Mouse (Mus musculus) frontal cortex, adult (tissue): ENCODE measurements around the gene Myl3.

ENCODE experiments used
- ATAC-seq: cut with Nextera tagmentation; 2 replicates; pipeline ENCODE4 v1.9.2; 2017; ENCODE audit warnings: mild to moderate bottlenecking, moderate library complexity, mixed read lengths; ENCODE audit not compliant: low TSS enrichment

Myl3 gene

GRCm38 (mm10) chr9:110741711-110742294 lies at the start of gene Myl3:
TSS of gene Myl3 (plus strand) at chr9:110741861.
- ATAC-seq: no peak; the same call in 1 of the 2 replicates

- no peak for ATAC-seq
These were observed 46.4 kb upstream of the Myl3 start for GRCm38 (mm10) chr9:110695165-110695755.

- ATAC-seq: no peak
These were observed 45.2 kb upstream of the Myl3 start for GRCm38 (mm10) chr9:110696427-110696826.

- ATAC-seq: no peak
These were observed 44.2 kb upstream of the Myl3 start for GRCm38 (mm10) chr9:110697465-110697864.

- no peak for ATAC-seq
These were observed 42.1 kb upstream of the Myl3 start for GRCm38 (mm10) chr9:110699574-110699973.

GRCm38 (mm10) chr9:110701114-110702032 lies 40.3 kb upstream of the Myl3 start:
- peak; percentile 76; the same call in 1 of the 2 replicates for ATAC-seq

- ATAC-seq: no peak
These were observed 38.8 kb upstream of the Myl3 start for GRCm38 (mm10) chr9:110702848-110703247.

GRCm38 (mm10) chr9:110703951-110704350 lies 37.7 kb upstream of the Myl3 start:
- no peak for ATAC-seq

- ATAC-seq: no peak
These were observed 34.9 kb upstream of the Myl3 start for GRCm38 (mm10) chr9:110706784-110707183.

GRCm38 (mm10) chr9:110709640-110710258 lies 31.9 kb upstream of the Myl3 start:
- peak; percentile 79 for ATAC-seq

GRCm38 (mm10) chr9:110711532-110711931 lies 30.1 kb upstream of the Myl3 start:
- no peak for ATAC-seq

- ATAC-seq: peak; percentile 62
These were observed 29.7 kb upstream of the Myl3 start for GRCm38 (mm10) chr9:110711996-110712395.

- no peak for ATAC-seq
These were observed 29.1 kb upstream of the Myl3 start for GRCm38 (mm10) chr9:110712545-110712944.

- ATAC-seq: no peak
These were observed 28.3 kb upstream of the Myl3 start for GRCm38 (mm10) chr9:110713389-110713788.

- ATAC-seq: no peak
These were observed 26.2 kb upstream of the Myl3 start for GRCm38 (mm10) chr9:110715426-110715825.

- ATAC-seq: peak; percentile 62
These were observed 24.9 kb upstream of the Myl3 start for GRCm38 (mm10) chr9:110716775-110717174.

- no peak for ATAC-seq
These were observed 23.6 kb upstream of the Myl3 start for GRCm38 (mm10) chr9:110718071-110718470.

- no peak for ATAC-seq
These were observed 22.9 kb upstream of the Myl3 start for GRCm38 (mm10) chr9:110718810-110719209.

GRCm38 (mm10) chr9:110719977-110720376 lies 21.7 kb upstream of the Myl3 start:
- ATAC-seq: no peak

GRCm38 (mm10) chr9:110722060-110722459 lies 19.6 kb upstream of the Myl3 start:
- ATAC-seq: no peak

- ATAC-seq: peak; percentile 28; the same call in 1 of the 2 replicates
These were observed 15.9 kb upstream of the Myl3 start for GRCm38 (mm10) chr9:110725721-110726135.

GRCm38 (mm10) chr9:110726867-110727266 lies 14.8 kb upstream of the Myl3 start:
- ATAC-seq: 0 out of 2 replicates have a peak, but pooled peaks have one; percentile 20
